Mouse (Mus musculus) kidney, adult 18-20 months (tissue): ENCODE data around the gene Rbpj.
"Not testable (repeated sequence)": the region's sequence is repeated elsewhere in the genome, so short reads cannot be mapped to it uniquely, and the experiment has no call there.

Experiments used
- DNase-seq: peaks from one replicate; pipeline ENCODE4 v3.0.0; 2021

Rbpj gene

GRCm38 (mm10) chr5:53599116-53599515, 133.2 kb downstream of the Rbpj start:
- no peak for DNase-seq

GRCm38 (mm10) chr5:53602194-53602593, 136.2 kb downstream of the Rbpj start:
- DNase-seq = no peak

- no peak for DNase-seq
These were observed 139.5 kb downstream of the Rbpj start for GRCm38 (mm10) chr5:53605450-53605849.

GRCm38 (mm10) chr5:53607230-53607996, 141.5 kb downstream of the Rbpj start:
- no peak for DNase-seq

- DNase-seq = no peak
These were observed 152.9 kb downstream of the Rbpj start for GRCm38 (mm10) chr5:53618844-53619243.

- DNase-seq = no peak
These were observed 166.1 kb downstream of the Rbpj start for GRCm38 (mm10) chr5:53632026-53632425.

- DNase-seq = no peak
These were observed 170.8 kb downstream of the Rbpj start for GRCm38 (mm10) chr5:53636795-53637194.

GRCm38 (mm10) chr5:53637206-53637605, 171.3 kb downstream of the Rbpj start:
- DNase-seq = no peak

GRCm38 (mm10) chr5:53638647-53639046, 172.7 kb downstream of the Rbpj start:
- DNase-seq = no peak

GRCm38 (mm10) chr5:53646669-53647068, 180.7 kb downstream of the Rbpj start:
- DNase-seq = no peak

GRCm38 (mm10) chr5:53647358-53647757, 181.4 kb downstream of the Rbpj start:
- no peak for DNase-seq

- no peak for DNase-seq
These were observed 190.6 kb downstream of the Rbpj start for GRCm38 (mm10) chr5:53656596-53656995.

GRCm38 (mm10) chr5:53657925-53658324, 192.0 kb downstream of the Rbpj start:
- DNase-seq = peak; percentile 43

- DNase-seq = no peak
These were observed 195.6 kb downstream of the Rbpj start for GRCm38 (mm10) chr5:53661508-53661907.

- DNase-seq = no peak
These were observed 196.5 kb downstream of the Rbpj start for GRCm38 (mm10) chr5:53662413-53662812.

- no peak for DNase-seq
These were observed 197.7 kb downstream of the Rbpj start for GRCm38 (mm10) chr5:53663665-53664064.

- no peak for DNase-seq
These were observed 202.1 kb downstream of the Rbpj start for GRCm38 (mm10) chr5:53668021-53668420.

GRCm38 (mm10) chr5:53670321-53670938, 204.5 kb downstream of the Rbpj start:
- DNase-seq = no peak

GRCm38 (mm10) chr5:53671507-53671906, 205.6 kb downstream of the Rbpj start:
- no peak for DNase-seq

GRCm38 (mm10) chr5:53672352-53672751, 206.4 kb downstream of the Rbpj start:
- peak; percentile 74 for DNase-seq

- DNase-seq = not testable (repeated sequence)
These were observed 207.7 kb downstream of the Rbpj start for GRCm38 (mm10) chr5:53673493-53674150.

- no peak for DNase-seq
These were observed 210.7 kb downstream of the Rbpj start for GRCm38 (mm10) chr5:53676671-53677070.

GRCm38 (mm10) chr5:53678036-53678767, 212.2 kb downstream of the Rbpj start:
- no peak for DNase-seq
